Mouse (Mus musculus): ENCODE data around the gene B4gat1. TPM values are rescaled to one million over a fixed set of nuclear protein-coding genes. Genes with fewer than 3 reads are reported as not detected.

Gene B4gat1
- polyA plus RNA-seq, 1 experiment from 2014 or later = 53.1 TPM

DNA sequence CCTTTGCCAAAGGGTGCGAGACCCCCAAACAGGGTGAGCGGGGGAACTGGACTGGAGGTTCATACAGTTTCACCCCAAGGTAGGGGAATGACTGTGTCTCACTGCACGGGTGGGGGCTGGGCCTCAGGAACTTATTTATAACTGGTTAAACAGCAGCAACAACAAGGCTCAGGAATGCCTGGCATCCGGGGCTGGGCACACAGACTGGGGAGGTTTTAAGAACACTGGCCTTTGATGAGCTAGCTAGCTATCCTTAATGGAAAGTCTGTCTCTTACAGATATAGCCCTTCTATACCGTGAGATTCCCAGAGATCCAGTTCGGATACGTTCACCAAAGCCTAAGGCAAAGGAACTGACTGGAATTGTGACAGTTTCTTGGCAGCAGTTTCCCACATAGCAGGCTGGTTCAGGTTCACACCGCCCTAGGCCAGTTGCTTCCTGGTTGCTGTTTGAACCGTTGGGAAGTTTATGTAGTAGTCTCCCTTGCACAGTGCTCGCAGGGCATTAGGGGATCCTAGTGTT lies 22.3 kb upstream of the B4gat1 start:
- ATAC-seq (ENCODE audit: insufficient number of reproducible peaks, insufficient read depth, low FRiP score, low read depth) = peak; percentile 77
- Histone ChIP-seq H3K4me3 (ENCODE audit: control insufficient read depth in 1 of 2, insufficient read depth in 1 of 2, low read depth in 1 of 2, low read length in 2 of 2) (peak overlapping the region in 1 of 2 experiments; percentile 10; a peak in 1 of 4 replicates), H3K9me3 (ENCODE audit: control insufficient read depth, low read length) (no peaks in the 10 kb centered on the region), H3K36me3 (ENCODE audit: control insufficient read depth, insufficient read depth, low read length) (no peaks in the 10 kb centered on the region), H3K27ac (replicated peaks in 1 of 2; ENCODE audit: control insufficient read depth in 1 of 2, insufficient read depth in 1 of 2, low read depth in 2 of 2, low read length in 2 of 2) (peak overlapping the region; percentile 92 to 94), H3K4me2 (ENCODE audit: low read length) (peak overlapping the region; percentile 55), H3K27me3 (ENCODE audit: control insufficient read depth, insufficient read depth, low read length) (no peaks in the 10 kb centered on the region), H3K9ac (ENCODE audit: low read length) (peak overlapping the region; percentile 58), H3K4me1 (ENCODE audit: control insufficient read depth in 2 of 2, insufficient read depth in 2 of 2, low read length in 2 of 2) (peaks cover 14 to 18% of the 10 kb centered on the region in 2 experiments)
- 11% methylated on average over 10 of the region's 10 CpGs for WGBS

DNA sequence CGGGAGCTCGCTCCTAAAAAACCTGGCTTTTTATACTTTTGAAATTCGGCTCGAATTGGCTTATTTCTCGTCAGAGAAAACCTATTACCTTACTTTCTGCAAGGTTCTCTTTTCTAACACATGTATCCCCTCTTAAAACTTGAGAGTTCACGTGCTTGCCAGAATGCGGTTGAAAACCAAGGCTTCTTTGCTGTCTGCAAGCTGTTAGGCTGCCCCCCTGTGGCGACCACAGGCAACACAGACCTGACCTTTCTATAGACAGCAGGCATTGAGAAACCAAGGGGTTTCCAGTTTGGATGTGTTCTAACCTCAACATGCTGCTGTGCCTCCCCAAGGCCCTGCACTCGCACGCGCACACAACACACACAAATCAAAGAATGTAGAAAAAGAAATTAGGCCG lies 21.8 kb upstream of the B4gat1 start:
- Histone ChIP-seq H3K4me3 (ENCODE audit: control insufficient read depth in 1 of 2, insufficient read depth in 1 of 2, low read depth in 1 of 2, low read length in 2 of 2) (peak overlapping the region in 1 of 2 experiments; percentile 10; a peak in 1 of 4 replicates), H3K4me2 (ENCODE audit: low read length) (peak overlapping the region; percentile 55), H3K9me3 (ENCODE audit: control insufficient read depth, low read length) (no peaks in the 10 kb centered on the region), H3K27ac (replicated peaks in 1 of 2; ENCODE audit: control insufficient read depth in 1 of 2, insufficient read depth in 1 of 2, low read depth in 2 of 2, low read length in 2 of 2) (peak overlapping the region; percentile 92 to 94), H3K36me3 (ENCODE audit: control insufficient read depth, insufficient read depth, low read length) (no peaks in the 10 kb centered on the region), H3K4me1 (ENCODE audit: control insufficient read depth in 2 of 2, insufficient read depth in 2 of 2, low read length in 2 of 2) (peaks cover 14 to 18% of the 10 kb centered on the region in 2 experiments), H3K27me3 (ENCODE audit: control insufficient read depth, insufficient read depth, low read length) (no peaks in the 10 kb centered on the region), H3K9ac (ENCODE audit: low read length) (peak overlapping the region; percentile 58)
- WGBS = 16% methylated on average over 12 of the region's 12 CpGs
- no peak for ATAC-seq (ENCODE audit: insufficient number of reproducible peaks, insufficient read depth, low FRiP score, low read depth)

DNA sequence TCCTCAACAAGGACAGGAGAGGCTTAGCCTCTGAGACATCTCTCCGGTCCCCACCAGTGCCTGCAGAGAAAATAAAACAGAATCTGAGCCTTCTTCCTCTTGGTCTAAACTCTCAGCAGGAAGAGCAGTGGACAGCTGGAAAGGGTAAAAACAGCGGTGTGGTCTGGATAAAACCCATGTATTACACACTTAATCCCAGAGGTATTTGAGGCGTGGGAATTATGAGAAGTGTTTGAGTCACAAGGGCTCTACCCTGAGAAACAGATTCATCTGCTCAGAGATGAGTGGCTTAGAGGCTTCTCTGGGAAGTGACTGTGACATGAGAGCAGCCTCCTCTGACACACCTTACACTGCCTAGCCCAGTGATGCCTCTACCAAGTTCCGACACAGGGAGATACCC lies 21.0 kb upstream of the B4gat1 start:
- Histone ChIP-seq H3K9me3 (ENCODE audit: control insufficient read depth, low read length) (no peaks in the 10 kb centered on the region), H3K27ac (replicated peaks in 1 of 2; ENCODE audit: control insufficient read depth in 1 of 2, insufficient read depth in 1 of 2, low read depth in 2 of 2, low read length in 2 of 2) (no peak overlapping the region), H3K9ac (ENCODE audit: low read length) (no peak overlapping the region), H3K4me1 (ENCODE audit: control insufficient read depth in 2 of 2, insufficient read depth in 2 of 2, low read length in 2 of 2) (peaks cover 14 to 18% of the 10 kb centered on the region in 2 experiments), H3K36me3 (ENCODE audit: control insufficient read depth, insufficient read depth, low read length) (no peaks in the 10 kb centered on the region), H3K4me2 (ENCODE audit: low read length) (no peak overlapping the region), H3K27me3 (ENCODE audit: control insufficient read depth, insufficient read depth, low read length) (no peaks in the 10 kb centered on the region), H3K4me3 (ENCODE audit: control insufficient read depth in 1 of 2, insufficient read depth in 1 of 2, low read depth in 1 of 2, low read length in 2 of 2) (no peak overlapping the region)
- WGBS = 67% methylated on average over 4 of the region's 4 CpGs
- no peak for ATAC-seq (ENCODE audit: insufficient number of reproducible peaks, insufficient read depth, low FRiP score, low read depth)

DNA sequence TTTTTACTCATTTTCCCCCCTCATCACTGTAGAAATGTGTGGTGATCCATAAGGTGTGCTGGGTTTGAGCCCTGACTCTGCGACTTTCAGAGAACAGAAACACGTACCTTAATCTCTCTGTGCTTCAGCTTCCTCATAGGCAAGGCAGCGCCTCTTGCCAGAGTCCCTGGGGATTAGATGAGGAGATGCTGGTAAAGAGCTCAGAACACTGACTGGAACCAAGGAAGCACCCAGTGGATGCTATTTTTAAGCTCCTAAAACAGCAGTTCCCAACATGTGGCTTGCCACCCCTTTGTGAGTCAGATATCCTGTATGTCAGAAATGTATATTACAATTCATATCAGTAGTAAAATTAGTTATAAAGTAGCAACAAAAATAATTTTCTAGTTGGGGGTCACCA lies 20.4 kb upstream of the B4gat1 start:
- H3K4me1 ChIP-seq (ENCODE audit: control insufficient read depth in 2 of 2, insufficient read depth in 2 of 2, low read length in 2 of 2) = peaks cover 14 to 18% of the 10 kb centered on the region in 2 experiments
- H3K4me2 ChIP-seq (ENCODE audit: low read length) = no peak overlapping the region
- no peak overlapping the region for H3K27ac ChIP-seq (replicated peaks in 1 of 2; ENCODE audit: control insufficient read depth in 1 of 2, insufficient read depth in 1 of 2, low read depth in 2 of 2, low read length in 2 of 2)
- ATAC-seq (ENCODE audit: insufficient number of reproducible peaks, insufficient read depth, low FRiP score, low read depth) = no peak
- WGBS = 69% methylated on average over 3 of the region's 3 CpGs
- no peak overlapping the region for H3K4me3 ChIP-seq (ENCODE audit: control insufficient read depth in 1 of 2, insufficient read depth in 1 of 2, low read depth in 1 of 2, low read length in 2 of 2)
- no peaks in the 10 kb centered on the region for H3K36me3 ChIP-seq (ENCODE audit: control insufficient read depth, insufficient read depth, low read length)
- no peaks in the 10 kb centered on the region for H3K27me3 ChIP-seq (ENCODE audit: control insufficient read depth, insufficient read depth, low read length)
- H3K9ac ChIP-seq (ENCODE audit: low read length) = no peak overlapping the region
- H3K9me3 ChIP-seq (ENCODE audit: control insufficient read depth, low read length) = no peaks in the 10 kb centered on the region

DNA sequence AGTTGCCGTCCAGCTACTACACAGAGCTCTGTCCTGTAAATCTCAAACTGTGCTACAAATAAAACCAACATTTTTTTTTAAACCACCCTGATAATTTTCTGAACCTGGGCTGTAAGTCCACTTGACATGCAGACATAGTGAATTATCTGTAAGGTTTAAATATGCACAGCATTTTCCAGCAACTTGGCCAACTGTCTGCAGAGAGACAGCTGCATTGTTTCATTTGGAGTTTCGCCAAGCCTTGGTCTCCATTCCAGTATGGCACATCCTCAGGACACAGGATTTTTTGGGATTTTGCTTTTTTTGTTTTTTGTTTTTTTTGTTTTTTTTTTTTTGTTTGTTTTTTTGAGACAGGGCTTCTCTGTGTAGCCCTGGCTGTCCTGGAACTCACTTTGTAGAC lies 17.2 kb upstream of the B4gat1 start:
- H3K4me3 ChIP-seq (ENCODE audit: control insufficient read depth in 1 of 2, insufficient read depth in 1 of 2, low read depth in 1 of 2, low read length in 2 of 2) = no peak overlapping the region
- no peak overlapping the region for H3K27ac ChIP-seq (replicated peaks in 1 of 2; ENCODE audit: control insufficient read depth in 1 of 2, insufficient read depth in 1 of 2, low read depth in 2 of 2, low read length in 2 of 2)
- H3K27me3 ChIP-seq (ENCODE audit: control insufficient read depth, insufficient read depth, low read length) = no peaks in the 10 kb centered on the region
- peaks cover 8 to 10% of the 10 kb centered on the region in 2 experiments for H3K4me1 ChIP-seq (ENCODE audit: control insufficient read depth in 2 of 2, insufficient read depth in 2 of 2, low read length in 2 of 2)
- 73% methylated on average over 2 of the region's 2 CpGs for WGBS
- ATAC-seq (ENCODE audit: insufficient number of reproducible peaks, insufficient read depth, low FRiP score, low read depth) = no peak
- H3K4me2 ChIP-seq (ENCODE audit: low read length) = no peak overlapping the region
- no peaks in the 10 kb centered on the region for H3K9me3 ChIP-seq (ENCODE audit: control insufficient read depth, low read length)
- peaks cover 9% of the 10 kb centered on the region for H3K36me3 ChIP-seq (ENCODE audit: control insufficient read depth, insufficient read depth, low read length)
- no peak overlapping the region for H3K9ac ChIP-seq (ENCODE audit: low read length)

DNA sequence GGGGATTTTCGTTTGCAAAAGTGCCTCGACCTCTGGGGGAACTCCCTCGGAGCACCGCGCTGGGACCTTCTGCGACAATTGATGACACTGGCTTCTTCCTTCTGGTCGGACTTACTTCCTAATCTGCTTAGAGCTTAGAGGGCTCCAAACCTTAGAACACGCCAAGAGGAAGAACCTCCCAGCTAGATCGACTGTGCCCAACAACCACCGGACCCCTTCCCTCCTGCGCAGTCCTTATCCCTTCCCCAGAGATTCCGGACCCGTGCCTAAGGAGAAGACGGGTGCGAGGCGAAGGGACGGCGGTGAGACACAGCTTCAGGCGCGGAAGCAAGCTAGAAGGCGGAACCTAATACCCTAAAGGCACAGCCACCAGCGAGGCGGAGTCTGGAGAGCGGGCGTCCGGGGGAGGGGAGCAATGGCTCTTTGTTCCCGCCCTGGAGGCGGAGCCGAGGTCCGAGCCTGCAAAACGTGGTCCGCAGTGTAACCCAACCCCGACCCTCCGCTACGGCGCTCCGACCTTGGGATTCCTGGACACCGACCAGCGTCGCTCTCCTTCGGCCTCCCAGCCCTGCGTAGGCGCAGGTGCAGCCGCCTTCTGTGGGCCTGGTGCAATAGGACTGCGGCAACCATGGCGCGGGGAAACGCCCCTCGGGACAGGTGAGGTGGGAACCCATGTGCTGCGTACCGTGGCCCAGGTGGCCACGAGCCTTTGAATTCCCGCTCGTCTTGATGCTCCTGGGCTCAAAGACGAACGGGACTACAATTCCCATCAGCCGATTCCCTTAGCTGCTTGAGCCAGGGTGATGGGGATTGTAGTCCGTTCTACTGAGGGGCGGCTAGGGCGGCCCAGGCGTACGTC lies 14.8 kb upstream of the B4gat1 start, which contains the start of gene Slc29a2:
Slc29a2 (plus strand) TSS at position 240 of the 859 bp plus-strand sequence.
- Histone ChIP-seq H3K4me2 (ENCODE audit: low read length) (peak within 1 kb of the TSS; percentile 81), H3K9me3 (ENCODE audit: control insufficient read depth, low read length) (no peaks in the 10 kb centered on the region), H3K9ac (ENCODE audit: low read length) (peak within 1 kb of the TSS; percentile 75), H3K27me3 (ENCODE audit: control insufficient read depth, insufficient read depth, low read length) (no peaks in the 10 kb centered on the region), H3K36me3 (ENCODE audit: control insufficient read depth, insufficient read depth, low read length) (peaks cover 33% of the 10 kb centered on the region), H3K4me3 (ENCODE audit: control insufficient read depth in 1 of 2, insufficient read depth in 1 of 2, low read depth in 1 of 2, low read length in 2 of 2) (peak within 1 kb of the TSS; percentile 65 to 85), H3K27ac (replicated peaks in 1 of 2; ENCODE audit: control insufficient read depth in 1 of 2, insufficient read depth in 1 of 2, low read depth in 2 of 2, low read length in 2 of 2) (peak within 1 kb of the TSS; percentile 93 to 96), H3K4me1 (ENCODE audit: control insufficient read depth in 2 of 2, insufficient read depth in 2 of 2, low read length in 2 of 2) (peaks cover 2 to 6% of the 10 kb centered on the region in 2 experiments; a peak in 3 of 4 replicates)
- ATAC-seq (ENCODE audit: insufficient number of reproducible peaks, insufficient read depth, low FRiP score, low read depth) = peak; percentile 95
- under 1% methylated on average over 59 of the region's 62 CpGs for WGBS

DNA sequence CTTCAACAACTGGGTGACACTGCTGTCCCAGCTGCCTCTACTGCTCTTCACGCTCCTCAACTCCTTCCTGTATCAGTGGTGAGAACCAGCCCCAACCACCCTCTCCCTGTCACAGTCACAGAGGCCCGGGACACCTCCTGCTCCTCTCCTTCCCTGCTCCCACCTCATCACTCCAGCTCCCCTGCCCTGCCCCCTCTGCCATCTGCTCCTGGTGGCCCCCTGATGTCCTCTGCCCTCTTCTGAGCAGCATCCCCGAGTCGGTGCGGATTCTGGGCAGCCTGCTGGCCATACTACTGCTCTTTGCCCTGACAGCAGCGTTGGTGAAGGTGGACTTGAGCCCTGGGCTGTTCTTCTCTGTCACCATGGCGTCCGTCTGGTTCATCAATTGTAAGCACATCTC lies 12.5 kb upstream of the B4gat1 start:
- H3K27me3 ChIP-seq (ENCODE audit: control insufficient read depth, insufficient read depth, low read length) = no peaks in the 10 kb centered on the region
- H3K4me2 ChIP-seq (ENCODE audit: low read length) = no peak overlapping the region
- no peak overlapping the region for H3K9ac ChIP-seq (ENCODE audit: low read length)
- H3K4me1 ChIP-seq (ENCODE audit: control insufficient read depth in 2 of 2, insufficient read depth in 2 of 2, low read length in 2 of 2) = peaks cover 2 to 6% of the 10 kb centered on the region in 2 experiments; a peak in 3 of 4 replicates
- no peaks in the 10 kb centered on the region for H3K9me3 ChIP-seq (ENCODE audit: control insufficient read depth, low read length)
- 89% methylated on average over 8 of the region's 8 CpGs for WGBS
- no peak overlapping the region for H3K4me3 ChIP-seq (ENCODE audit: control insufficient read depth in 1 of 2, insufficient read depth in 1 of 2, low read depth in 1 of 2, low read length in 2 of 2)
- no peak for ATAC-seq (ENCODE audit: insufficient number of reproducible peaks, insufficient read depth, low FRiP score, low read depth)
- no peak overlapping the region for H3K27ac ChIP-seq (replicated peaks in 1 of 2; ENCODE audit: control insufficient read depth in 1 of 2, insufficient read depth in 1 of 2, low read depth in 2 of 2, low read length in 2 of 2)
- peaks cover 56% of the 10 kb centered on the region for H3K36me3 ChIP-seq (ENCODE audit: control insufficient read depth, insufficient read depth, low read length)

Data from heart, embryonic 14.5 days (tissue).